Mouse (Mus musculus) urinary bladder, postnatal 36 days (tissue): ENCODE measurements at regions not wholly inside any gene's neighbourhood (a gene's known extent, or its start where the extent isn't known, plus 50 kb on each side); places are given as distances from the start of the nearest gene placed in this dataset.
"Not testable (repeated sequence)": the region's sequence is repeated elsewhere in the genome, so short reads cannot be mapped to it uniquely, and the experiment has no call there.

ENCODE experiments used
- DNase-seq, 2 experiments: peaks; one replicate each; pipeline ENCODE4 v3.0.0; 2022; ENCODE audit warnings: low spot score in 2 of 2, mixed read lengths in 1 of 2

GRCm38 (mm10) chr2:92664939-92665338, 65.4 kb downstream of the Chst1 start:
- DNase-seq: no peak

DNA sequence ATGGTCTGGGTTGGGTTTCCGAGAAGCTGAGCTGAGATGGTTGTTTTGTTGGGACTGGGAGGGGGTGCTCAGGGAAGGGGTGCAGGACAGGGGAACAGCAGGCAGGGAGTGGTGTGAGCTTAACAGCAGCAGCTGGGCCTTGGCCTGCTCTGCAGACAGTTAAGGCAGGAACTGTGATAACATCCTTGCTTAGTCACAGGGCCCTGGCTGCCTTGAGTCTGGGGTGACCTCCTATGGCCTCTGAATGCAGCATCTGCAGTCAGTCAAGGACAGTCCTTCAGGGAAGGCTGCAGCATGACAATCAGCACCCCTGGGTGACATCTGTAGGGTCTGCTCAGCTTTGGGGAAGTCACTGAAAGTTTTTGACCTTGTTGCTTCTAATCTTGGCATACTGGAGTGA, 67.7 kb downstream of the Chst1 start:
- no peak for DNase-seq

DNA sequence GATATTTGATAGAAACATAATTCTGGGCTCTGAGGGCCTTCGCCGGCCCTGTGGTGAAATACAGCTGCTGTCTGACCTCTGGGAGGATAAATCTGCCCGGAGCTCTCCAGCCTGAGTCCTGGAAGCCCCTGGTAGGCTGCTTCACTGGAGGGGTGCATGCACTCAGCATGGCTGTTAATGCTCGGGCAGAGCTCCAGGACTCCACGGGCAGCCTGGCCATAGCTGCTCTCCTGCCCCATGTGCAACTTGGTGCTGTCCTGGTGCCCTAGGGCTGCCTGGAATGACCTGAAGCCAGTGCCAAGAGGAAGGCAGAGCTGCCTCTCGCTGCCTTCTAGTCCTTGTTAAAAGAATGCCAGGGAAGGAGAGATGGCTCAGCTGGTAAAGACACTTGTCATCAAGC, 68.2 kb downstream of the Chst1 start:
- no peak for DNase-seq

- not testable (repeated sequence) for DNase-seq
Observed at GRCm38 (mm10) chr2:92669431-92670081, 70.0 kb downstream of the Chst1 start.

- peak; percentile 20 to 35 for DNase-seq
Observed at GRCm38 (mm10) chr2:92671586-92671985, 72.1 kb downstream of the Chst1 start.

GRCm38 (mm10) chr2:92672106-92672505, 72.6 kb downstream of the Chst1 start:
- no peak for DNase-seq

GRCm38 (mm10) chr2:92673064-92673813, 73.7 kb downstream of the Chst1 start:
- no peak for DNase-seq

- DNase-seq: no peak
Observed at GRCm38 (mm10) chr2:92673931-92674330, 74.4 kb downstream of the Chst1 start.

DNA sequence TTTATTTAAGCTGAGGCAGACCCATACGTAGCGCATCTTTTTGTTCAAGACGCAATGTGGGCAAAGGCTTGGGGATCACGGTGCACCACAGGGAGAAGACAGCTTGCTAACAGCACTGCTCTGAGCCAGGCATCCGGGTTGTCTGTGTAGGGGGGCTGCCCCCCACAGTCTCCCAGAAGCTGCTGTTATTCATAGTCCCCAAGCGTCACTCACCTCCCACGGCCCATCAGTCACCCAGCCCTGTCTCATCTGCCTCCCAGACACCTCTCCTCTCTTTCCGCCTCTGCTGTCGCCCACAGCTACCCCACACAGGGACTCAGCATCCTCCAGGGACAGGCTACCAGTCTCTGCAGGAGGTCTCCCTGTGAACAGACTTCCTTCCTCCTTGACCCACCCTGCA, 75.7 kb downstream of the Chst1 start:
- DNase-seq: no peak

GRCm38 (mm10) chr2:92678276-92678930, 78.9 kb downstream of the Chst1 start:
- no peak for DNase-seq

DNA sequence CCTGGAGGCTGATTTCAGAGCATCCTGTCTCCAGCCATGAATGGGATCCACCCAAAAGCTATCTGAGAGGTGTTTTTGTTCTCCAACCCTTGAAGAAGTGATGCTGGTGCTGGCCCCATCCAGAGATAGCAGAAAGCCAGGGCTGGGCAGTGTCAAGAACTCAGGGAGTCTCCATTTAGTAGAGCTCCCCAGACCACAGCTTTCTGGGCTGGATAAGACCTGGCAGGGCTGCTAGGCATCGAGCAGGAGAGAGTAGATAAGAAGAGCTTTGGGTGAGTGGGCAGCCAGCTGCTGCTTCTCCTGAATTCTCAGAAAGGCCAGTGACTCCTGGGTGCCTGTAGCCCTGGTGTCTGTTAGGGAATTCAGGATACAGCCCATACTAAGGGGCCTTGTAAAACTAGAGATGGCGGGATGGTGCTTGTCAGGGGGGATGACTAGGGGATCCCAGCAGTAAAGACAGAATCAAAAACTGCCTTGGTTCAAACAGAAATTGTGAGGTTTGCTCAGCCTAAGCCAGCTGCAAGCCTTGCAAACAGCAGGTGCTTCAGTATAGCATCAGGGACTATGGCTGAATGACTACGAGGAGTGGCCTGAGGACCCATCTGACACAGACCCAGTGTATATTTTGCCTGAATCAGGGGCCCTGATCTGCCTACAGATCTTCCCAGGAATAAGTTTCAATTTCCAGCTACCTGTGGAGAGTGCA, 79.6 kb downstream of the Chst1 start:
- DNase-seq: no peak

DNA sequence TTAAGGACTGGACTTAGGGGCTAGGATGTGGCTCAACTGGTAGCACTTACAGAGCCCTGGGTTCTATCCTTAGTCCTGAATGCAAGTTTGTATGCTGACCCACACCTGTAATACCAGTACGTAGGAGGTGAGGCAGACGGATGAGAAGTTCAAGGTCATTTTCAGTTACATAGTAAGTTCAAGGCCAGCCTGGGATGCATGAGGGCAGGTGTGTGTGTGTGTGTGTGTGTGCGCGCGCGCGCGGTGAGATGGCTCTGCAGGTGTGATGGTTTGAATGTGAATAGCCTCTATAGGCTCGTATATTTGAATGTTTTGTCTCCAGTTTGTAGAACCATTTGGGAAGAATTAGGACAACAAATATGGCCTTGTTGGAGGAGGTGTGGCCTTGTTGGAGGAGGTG, 82.7 kb downstream of the Chst1 start:
- DNase-seq: no peak

DNA sequence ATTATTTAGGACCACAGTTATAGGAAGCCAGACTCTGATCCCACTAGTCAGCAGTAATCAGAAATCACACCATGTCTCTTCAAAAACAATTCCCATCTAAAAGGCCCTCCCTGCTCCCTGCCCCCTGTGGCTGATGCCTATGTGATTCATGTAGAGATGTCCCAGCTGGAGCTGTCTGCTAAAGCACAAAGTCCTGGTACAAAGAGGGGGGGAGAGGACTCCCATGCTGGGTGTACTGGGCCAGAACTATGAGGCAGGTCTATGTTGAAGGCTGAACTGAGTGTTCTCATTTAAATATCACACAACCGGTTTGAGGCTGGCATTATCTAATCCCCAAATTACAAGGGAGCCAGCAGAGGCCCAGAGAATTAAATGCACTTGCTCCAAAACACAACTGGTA, 88.2 kb downstream of the Chst1 start:
- DNase-seq: no peak

DNA sequence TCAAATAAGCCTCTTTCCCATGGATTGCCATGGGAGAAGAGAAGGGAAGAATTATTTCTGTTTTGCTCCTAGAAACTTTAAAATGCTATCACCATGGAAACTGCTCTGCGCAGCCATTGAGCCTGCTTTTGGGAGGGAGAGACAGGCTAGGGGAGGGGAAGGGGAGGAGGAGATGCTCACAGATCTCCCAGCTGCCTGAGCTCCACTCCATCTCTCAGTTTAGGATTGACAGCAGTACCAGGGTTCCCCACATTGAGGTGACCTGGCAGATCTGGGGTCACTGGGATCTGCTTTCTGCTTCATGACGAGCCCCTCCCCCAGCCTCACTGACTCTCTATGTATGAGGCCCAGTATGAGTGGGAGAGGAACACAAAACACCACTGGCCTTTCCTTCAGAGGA, 89.7 kb downstream of the Chst1 start:
- no peak for DNase-seq

GRCm38 (mm10) chr2:92690304-92690703, 90.8 kb downstream of the Chst1 start:
- no peak for DNase-seq

GRCm38 (mm10) chr2:92691438-92691837, 91.9 kb downstream of the Chst1 start:
- no peak for DNase-seq

DNA sequence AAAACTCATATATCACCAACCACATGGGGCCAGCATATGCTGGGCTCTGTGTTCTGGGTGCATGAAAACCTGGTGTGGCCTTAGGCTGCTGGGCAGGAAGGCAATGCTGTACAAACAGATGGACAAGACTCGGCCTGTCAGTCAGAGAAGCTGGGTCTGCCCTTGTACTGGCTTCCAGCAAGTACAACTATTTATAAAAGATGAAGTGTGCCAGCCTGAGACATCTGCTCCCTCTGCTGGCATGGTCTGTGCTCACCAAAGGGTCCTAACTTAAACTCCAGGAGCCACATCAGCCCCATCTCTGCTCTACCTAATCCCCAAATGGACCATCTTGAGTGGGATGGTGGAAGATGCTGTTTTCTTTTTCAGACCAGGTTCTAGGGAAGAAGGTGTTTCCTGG, 93.1 kb downstream of the Chst1 start:
- DNase-seq: no peak

DNA sequence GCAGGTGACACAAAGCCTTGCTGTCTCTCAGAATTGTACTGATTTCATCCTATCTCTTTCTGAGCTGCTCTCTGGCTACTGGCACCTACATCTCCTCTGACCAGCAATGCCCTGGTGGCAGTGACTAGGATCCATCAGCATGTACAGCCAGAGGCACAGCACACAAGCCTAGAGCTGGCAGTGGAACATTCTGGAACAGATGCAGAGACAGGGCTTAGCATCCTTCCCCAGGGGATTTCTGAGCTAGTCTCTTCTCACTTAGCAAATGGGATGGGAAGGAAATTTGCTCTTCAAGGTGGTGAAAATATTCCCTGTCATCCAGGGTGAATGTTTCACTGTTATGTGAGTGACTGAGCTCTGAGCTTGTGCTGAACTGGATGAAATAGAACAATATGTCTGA, 93.5 kb downstream of the Chst1 start:
- DNase-seq: no peak

- DNase-seq: no peak
Observed at GRCm38 (mm10) chr2:92694797-92695196, 95.3 kb downstream of the Chst1 start.

GRCm38 (mm10) chr2:92695869-92696268, 96.4 kb downstream of the Chst1 start:
- no peak for DNase-seq

- DNase-seq: no peak
Observed at GRCm38 (mm10) chr2:92697721-92698120, 98.2 kb downstream of the Chst1 start.

GRCm38 (mm10) chr2:92699360-92699759, 99.9 kb downstream of the Chst1 start:
- DNase-seq: no peak
